Mouse (Mus musculus): ENCODE data around the gene Ntan1.

DNA sequence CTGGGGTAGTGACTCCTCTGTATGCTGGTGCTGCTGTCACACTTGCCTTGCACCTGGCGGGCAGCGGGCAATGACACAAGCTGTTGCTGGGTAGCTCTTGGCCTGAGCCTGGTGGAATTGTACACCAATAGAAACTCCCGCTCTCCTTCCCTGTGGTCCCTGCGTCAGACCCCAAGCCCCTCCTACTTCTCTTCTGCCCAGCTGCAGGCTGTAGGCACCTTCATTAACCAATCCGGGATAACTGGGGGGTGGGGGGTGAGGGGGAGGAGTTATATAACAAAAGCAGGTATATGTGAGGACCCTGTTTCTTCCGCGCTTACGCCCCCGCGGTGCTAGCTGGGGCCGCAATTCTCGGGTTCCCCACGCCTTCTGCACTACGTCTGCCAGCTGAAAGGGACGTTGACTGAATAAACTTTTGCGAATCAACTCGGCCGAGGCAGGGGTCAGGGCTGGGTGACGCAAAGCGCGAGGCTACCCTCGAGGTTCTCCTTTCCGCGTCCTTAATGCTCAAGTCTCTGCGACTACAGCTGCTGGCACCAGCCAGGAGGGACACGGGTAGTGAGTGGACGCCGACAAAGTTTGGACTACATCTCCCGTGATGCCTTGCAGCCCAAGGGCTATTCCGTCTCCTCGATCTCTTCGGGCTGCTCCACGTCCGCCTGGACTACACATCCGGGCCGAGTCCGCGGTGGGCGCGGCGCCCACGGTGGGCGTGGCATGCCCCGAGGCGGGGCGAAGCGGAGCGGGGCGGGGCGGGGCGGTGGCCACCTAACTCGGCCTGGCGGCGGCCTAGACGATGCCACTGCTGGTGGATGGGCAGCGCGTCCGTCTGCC lies at the start of gene Ntan1:
- no peak for TF ChIP-seq GATA1 (IDR thresholded peaks at IDR 0.05; ENCODE audit: borderline replicate concordance, low read length)
- TF ChIP-seq FLI1 (IDR thresholded peaks at IDR 0.05; ENCODE audit: low read length) = no peak
